Mouse (Mus musculus) midbrain, embryonic 12.5 days (tissue): ENCODE data around the gene Prkn. TPM values are rescaled to one million over a fixed set of nuclear protein-coding genes. Genes with fewer than 3 reads are reported as not detected.

Experiments used
- ATAC-seq: fragments of 200-750 bp; cut with Nextera tagmentation; 2 replicates; pipeline ENCODE4 v1.8.0; 2017; ENCODE audit warnings: low read depth, moderate TSS enrichment, moderate library complexity; ENCODE audit not compliant: low FRiP score
- H3K27ac ChIP-seq: fragments of 300-500 bp; sonication (generic); replicated peaks from 2 replicates; pipeline ENCODE4 v1.5.1; 2016; ENCODE audit warnings: mild to moderate bottlenecking
- H3K27me3 ChIP-seq: fragments of 300-500 bp; sonication (generic); 2 replicates; pipeline ENCODE4 v1.6.1; 2016; ENCODE audit warnings: mild to moderate bottlenecking
- H3K36me3 ChIP-seq: fragments of 300-500 bp; sonication (generic); 2 replicates; pipeline ENCODE4 v1.6.1; 2016
- H3K4me1 ChIP-seq: fragments of 300-500 bp; sonication (generic); 2 replicates; pipeline ENCODE4 v1.6.1; 2016
- H3K4me2 ChIP-seq: fragments of 300-500 bp; sonication (generic); replicated peaks from 2 replicates; pipeline ENCODE4 v1.6.1; 2016; ENCODE audit warnings: mild to moderate bottlenecking, moderate library complexity
- H3K4me3 ChIP-seq: fragments of 300-500 bp; sonication (generic); 2 replicates; pipeline ENCODE4 v1.5.1; 2016; ENCODE audit warnings: mild to moderate bottlenecking
- H3K9ac ChIP-seq: fragments of 300-500 bp; sonication (generic); replicated peaks from 2 replicates; pipeline ENCODE4 v1.6.1; 2016; ENCODE audit warnings: mild to moderate bottlenecking, moderate library complexity
- H3K9me3 ChIP-seq: fragments of 300-500 bp; sonication (generic); 2 replicates; pipeline ENCODE4 v1.6.1; 2016; ENCODE audit warnings: mild to moderate bottlenecking
- WGBS: fragments of 180-500 bp; shearing (Covaris S2); methylation state at CpG from one replicate; pipeline ENCODE4 v1.1.7; 2016; 5-methylcytosine and 5-hydroxymethylcytosine counted together
- polyA plus RNA-seq: library from polyadenylated mRNA; unstranded; fragments of >200 nt; fragmentation: Nextera tagmentation; extraction: Ambion mirVana; gene quantifications from 2 replicates; pipeline ENCODE4 v1.2.1, GENCODE M21; 2016

Prkn gene
- polyA plus RNA-seq, 1 experiment from 2014 or later, result 2.1 TPM

DNA sequence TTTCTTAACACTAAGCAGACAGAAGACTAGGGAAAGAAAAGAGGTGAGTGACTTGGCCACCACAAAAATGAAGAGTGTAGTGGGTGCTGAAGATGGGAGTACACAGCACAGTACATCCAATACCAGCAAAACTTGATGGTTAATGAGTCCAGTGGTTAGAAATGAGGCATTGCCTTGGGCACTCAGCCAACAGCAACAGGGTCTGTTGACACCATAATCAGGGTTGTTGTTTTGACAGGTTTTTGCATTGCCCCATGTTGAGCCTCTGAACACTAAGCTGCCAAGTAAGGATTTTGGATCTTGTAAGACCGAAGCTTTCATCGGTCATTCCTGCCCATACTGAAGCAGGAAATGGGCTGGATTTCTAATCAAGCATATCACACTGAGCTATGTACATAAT, 474.0 kb downstream of the Prkn start:
- Histone ChIP-seq H3K9me3 (no peaks in the 10 kb centered on the region), H3K4me2 (no peak overlapping the region), H3K9ac (no peak overlapping the region), H3K27ac (no peak overlapping the region), H3K4me1 (peaks cover 5% of the 10 kb centered on the region; the same call in 1 of the 2 replicates), H3K36me3 (no peaks in the 10 kb centered on the region), H3K4me3 (no peak overlapping the region), H3K27me3 (no peaks in the 10 kb centered on the region)
- WGBS, result 90% methylated on average over 2 of the region's 2 CpGs
- ATAC-seq, result no peak

DNA sequence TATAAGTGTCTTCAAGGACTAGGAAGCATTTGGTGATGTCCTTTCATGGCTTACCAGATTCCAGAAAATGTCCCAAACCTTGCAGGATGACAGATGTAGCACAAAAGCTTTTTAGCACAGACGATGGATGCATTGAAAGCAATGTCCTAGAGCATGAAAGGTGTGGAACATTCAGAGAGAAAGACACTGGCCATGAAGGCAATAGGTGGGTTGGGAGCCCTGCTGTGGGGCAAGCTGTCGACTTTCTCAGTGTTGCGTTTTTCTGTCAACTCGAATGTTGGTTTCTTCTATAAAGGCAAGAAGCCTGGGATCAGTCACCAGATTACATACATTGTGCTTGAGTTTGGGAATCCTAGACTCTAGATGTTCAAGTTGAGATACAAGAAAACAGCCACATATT, 475.5 kb downstream of the Prkn start:
- Histone ChIP-seq H3K4me2 (no peak overlapping the region), H3K27me3 (no peaks in the 10 kb centered on the region), H3K4me3 (no peak overlapping the region), H3K4me1 (no peaks in the 10 kb centered on the region), H3K9me3 (no peaks in the 10 kb centered on the region), H3K36me3 (no peaks in the 10 kb centered on the region), H3K9ac (no peak overlapping the region), H3K27ac (no peak overlapping the region)
- WGBS, result 83% methylated on average over 4 of the region's 4 CpGs
- ATAC-seq, result no peak

DNA sequence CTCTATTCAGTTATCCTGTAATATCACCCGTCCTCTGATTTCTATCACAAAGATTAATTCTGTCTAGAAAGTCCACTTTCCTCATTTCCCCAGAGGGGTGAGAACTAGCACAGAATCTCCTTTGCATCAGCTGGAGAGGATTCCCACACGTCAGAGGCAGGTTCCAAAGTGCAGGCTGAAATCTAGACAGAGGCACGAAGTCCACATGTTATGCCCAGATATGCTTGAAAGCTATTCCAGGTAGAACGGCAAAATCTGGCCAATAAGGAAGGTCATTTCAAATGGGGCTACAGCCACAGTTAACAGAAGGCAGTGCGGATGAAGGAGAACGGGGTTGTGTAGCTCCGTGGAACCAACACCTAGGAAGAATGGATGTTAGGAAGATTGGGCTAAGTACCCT, 478.8 kb downstream of the Prkn start:
- no peaks in the 10 kb centered on the region for H3K36me3 ChIP-seq
- no peak overlapping the region for H3K4me2 ChIP-seq
- WGBS, result 88% methylated on average over 7 of the region's 7 CpGs
- H3K9me3 ChIP-seq, result no peaks in the 10 kb centered on the region
- H3K9ac ChIP-seq, result no peak overlapping the region
- H3K4me3 ChIP-seq, result no peak overlapping the region
- H3K4me1 ChIP-seq, result no peaks in the 10 kb centered on the region
- ATAC-seq, result no peak
- no peak overlapping the region for H3K27ac ChIP-seq
- H3K27me3 ChIP-seq, result no peaks in the 10 kb centered on the region

DNA sequence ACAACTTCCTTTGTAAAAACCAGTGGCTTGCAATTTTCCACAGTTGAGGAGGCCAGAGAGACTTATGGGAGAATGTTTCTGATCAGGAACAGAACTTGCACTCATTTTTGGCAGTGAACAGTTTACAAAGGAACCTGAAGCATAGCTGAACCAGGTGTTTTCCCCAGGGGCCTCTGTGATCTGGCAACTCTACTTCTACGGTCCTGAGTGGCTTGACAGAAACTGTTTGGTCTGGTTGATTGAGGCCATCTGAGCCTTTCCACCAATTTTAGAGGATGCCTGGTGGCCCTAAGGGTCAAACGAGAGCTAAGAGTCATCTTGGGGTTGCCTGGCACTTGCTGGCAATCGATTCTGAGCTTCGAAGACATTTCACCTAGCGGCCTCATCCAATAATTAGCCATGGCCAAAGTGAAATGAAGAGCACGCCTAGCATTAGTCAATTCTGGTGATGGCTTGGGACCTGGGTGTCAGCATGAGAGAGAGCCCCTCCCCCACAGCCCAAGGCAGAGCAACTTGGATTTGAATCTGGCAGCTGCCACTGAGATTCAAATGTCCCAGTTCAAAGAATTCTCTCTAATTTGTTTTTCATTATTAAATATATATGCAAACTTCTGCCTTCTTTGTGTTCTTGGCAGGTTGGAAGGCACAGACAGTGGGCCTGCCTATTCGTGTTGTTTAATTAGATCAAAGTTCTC, 479.6 kb downstream of the Prkn start:
- Histone ChIP-seq H3K9me3 (no peaks in the 10 kb centered on the region), H3K9ac (no peak overlapping the region), H3K4me2 (no peak overlapping the region), H3K27ac (no peak overlapping the region), H3K36me3 (no peaks in the 10 kb centered on the region), H3K4me3 (no peak overlapping the region), H3K27me3 (no peaks in the 10 kb centered on the region), H3K4me1 (no peaks in the 10 kb centered on the region)
- ATAC-seq, result no peak
- 74% methylated on average over 7 of the region's 7 CpGs for WGBS

DNA sequence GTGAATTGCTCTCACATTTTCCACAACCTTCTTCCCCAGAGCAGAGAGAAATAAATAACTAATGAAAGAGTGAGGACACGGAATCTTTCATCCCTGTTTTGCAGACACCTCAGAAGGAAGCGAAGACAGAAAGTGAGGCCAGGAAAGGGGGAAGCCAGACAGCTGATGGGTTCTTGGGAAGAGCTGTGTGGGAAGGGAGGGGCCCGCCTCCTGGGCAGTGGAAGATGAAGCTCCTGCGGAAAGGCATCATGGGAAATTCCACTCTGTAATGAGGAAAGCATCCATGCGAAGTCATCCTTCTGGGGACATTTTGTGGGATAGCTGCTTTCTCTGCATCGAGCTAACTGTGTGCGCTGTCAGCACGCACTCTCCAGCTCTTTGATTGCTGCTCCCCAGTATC, 491.9 kb downstream of the Prkn start:
- no peak overlapping the region for H3K4me3 ChIP-seq
- 73% methylated on average over 8 of the region's 8 CpGs for WGBS
- H3K27me3 ChIP-seq, result no peaks in the 10 kb centered on the region
- no peaks in the 10 kb centered on the region for H3K36me3 ChIP-seq
- H3K9ac ChIP-seq, result no peak overlapping the region
- no peak for ATAC-seq
- H3K27ac ChIP-seq, result 0 out of 2 replicates have a peak overlapping the region, but pooled peaks have one; percentile 30
- peaks cover 5% of the 10 kb centered on the region; the same call in 1 of the 2 replicates for H3K4me1 ChIP-seq
- H3K9me3 ChIP-seq, result no peaks in the 10 kb centered on the region
- H3K4me2 ChIP-seq, result no peak overlapping the region

DNA sequence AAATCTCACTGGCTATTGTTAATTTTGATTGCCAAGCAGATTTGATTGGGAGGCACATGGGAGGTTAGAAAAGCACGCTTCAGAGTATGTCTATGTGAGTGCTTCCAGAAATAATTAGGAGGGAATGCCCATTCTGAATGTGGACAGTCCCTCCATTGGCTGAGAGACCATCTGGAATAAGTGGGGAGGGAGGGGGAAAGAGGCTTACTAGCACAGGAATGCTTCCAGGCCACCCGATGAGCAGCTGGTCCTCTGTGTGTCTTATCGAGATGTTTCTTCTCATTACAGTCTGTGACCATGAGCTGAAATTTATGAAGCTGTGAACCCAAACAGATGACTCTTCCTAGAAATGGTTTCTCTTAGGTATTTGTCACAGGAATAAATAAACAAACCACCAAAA, 493.6 kb downstream of the Prkn start:
- Histone ChIP-seq H3K4me3 (no peak overlapping the region), H3K9ac (no peak overlapping the region), H3K36me3 (no peaks in the 10 kb centered on the region), H3K9me3 (no peaks in the 10 kb centered on the region), H3K27ac (no peak overlapping the region), H3K4me2 (no peak overlapping the region), H3K27me3 (no peaks in the 10 kb centered on the region), H3K4me1 (peaks cover 5% of the 10 kb centered on the region; the same call in 1 of the 2 replicates)
- ATAC-seq, result no peak
- WGBS, result 83% methylated on average over 3 of the region's 3 CpGs

DNA sequence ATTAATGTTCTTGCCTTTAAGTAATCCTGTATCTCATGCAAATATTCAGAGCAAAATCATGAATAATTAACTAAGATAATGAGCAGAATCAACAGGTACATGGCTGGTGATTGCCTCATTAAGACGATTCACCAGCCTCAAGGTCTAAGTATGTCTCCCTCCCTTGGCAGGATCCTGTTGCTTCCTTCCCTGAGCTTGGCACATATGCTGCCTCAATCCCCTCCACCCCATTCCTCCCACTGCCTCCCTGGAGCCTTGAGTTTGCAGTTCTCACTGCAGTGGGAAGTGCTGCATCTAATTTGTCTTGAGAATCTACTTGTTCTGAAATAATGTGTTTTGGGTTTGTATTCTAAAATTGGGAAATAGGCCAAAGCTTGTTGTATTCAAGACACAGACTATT, 496.0 kb downstream of the Prkn start:
- Histone ChIP-seq H3K9me3 (no peaks in the 10 kb centered on the region), H3K27ac (no peak overlapping the region), H3K36me3 (no peaks in the 10 kb centered on the region), H3K4me2 (no peak overlapping the region), H3K27me3 (no peaks in the 10 kb centered on the region), H3K4me1 (peaks cover 3% of the 10 kb centered on the region; the same call in 1 of the 2 replicates), H3K9ac (no peak overlapping the region), H3K4me3 (no peak overlapping the region)
- WGBS, result 64% methylated on average over 1 of the region's 1 CpGs
- no peak for ATAC-seq

DNA sequence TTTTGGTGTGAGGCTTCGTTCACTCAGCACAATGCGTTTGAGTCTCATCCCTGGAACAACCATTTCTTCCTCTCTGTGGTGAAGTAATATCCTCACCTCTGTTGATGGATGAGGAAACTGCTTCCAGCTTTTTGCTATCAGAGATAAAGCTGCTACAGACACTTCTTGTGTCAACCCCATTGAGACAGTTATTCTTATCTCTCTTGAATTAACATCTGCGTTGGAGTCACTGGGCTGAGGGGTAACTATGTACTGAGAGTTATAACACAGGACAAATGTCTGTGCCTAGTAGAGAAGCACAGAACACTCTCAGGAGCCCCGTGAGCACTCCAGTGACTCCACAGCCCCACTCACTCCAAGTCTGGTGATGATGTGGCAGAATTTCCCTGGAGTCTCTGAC, 500.2 kb downstream of the Prkn start:
- no peak overlapping the region for H3K4me2 ChIP-seq
- 85% methylated on average over 4 of the region's 4 CpGs for WGBS
- no peak overlapping the region for H3K27ac ChIP-seq
- H3K4me3 ChIP-seq, result no peak overlapping the region
- H3K4me1 ChIP-seq, result no peaks in the 10 kb centered on the region
- no peak for ATAC-seq
- no peak overlapping the region for H3K9ac ChIP-seq
- no peaks in the 10 kb centered on the region for H3K9me3 ChIP-seq
- no peaks in the 10 kb centered on the region for H3K27me3 ChIP-seq
- no peaks in the 10 kb centered on the region for H3K36me3 ChIP-seq

DNA sequence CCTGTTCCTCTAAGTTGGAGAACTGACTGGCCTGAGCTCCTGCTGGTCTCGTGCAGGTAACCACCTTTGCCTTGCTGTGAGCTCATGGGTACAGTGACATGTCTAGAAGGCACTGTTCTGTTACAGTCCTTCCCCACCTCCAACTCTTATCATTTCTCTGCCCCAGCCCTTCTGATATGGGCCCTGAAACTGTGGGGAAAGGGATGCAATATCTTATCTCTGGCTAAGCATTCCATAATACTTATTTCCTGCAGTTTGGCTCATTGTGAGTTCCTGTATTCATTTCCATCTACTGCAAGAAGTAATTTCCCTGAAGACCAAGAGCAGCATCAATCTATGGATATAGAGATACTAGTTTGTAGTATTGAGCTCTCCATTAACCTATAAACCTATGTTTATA, 506.1 kb downstream of the Prkn start:
- H3K9ac ChIP-seq, result no peak overlapping the region
- no peaks in the 10 kb centered on the region for H3K9me3 ChIP-seq
- H3K27ac ChIP-seq, result no peak overlapping the region
- no peaks in the 10 kb centered on the region for H3K4me1 ChIP-seq
- no peaks in the 10 kb centered on the region for H3K27me3 ChIP-seq
- ATAC-seq, result no peak
- WGBS, result 95% methylated on average over 1 of the region's 1 CpGs
- H3K4me2 ChIP-seq, result no peak overlapping the region
- no peak overlapping the region for H3K4me3 ChIP-seq
- H3K36me3 ChIP-seq, result no peaks in the 10 kb centered on the region

DNA sequence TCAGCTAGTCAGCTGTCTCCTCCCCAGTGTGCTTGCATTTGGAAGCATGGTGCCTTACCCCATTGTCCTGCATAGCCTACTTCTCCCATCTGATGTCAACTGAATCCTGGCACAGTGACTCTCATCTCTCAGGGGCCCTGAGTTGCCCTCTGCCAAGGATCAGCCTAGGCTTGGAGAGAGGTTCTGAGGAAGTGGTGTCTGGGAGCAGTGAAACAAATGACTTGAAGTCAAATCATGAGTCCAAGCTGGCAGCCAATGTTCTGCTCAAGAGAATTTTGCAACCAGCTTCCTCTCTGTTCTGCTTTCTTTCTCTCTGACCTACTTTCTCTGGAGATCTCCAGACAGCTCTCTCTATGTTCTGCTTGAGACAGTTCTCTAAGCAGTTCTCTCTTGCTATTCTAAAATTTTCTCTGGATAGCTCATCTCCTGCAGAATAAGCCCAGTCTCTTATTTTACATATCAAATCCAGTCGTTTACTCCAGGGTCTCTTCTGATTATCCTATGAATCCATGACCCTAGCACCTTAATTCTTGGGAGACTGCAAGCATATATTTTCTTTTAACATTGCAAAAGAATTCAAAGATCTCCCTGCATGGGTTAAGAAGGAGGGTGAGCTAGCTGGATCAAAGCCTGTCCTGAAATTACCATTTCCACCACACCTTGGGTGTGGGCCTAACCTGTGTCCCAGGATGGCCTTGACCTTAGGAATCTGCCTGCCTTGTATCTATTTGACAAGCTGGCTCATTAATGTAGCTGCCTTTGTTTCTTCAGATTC, 512.8 kb downstream of the Prkn start:
- 36% methylated on average over 1 of the region's 1 CpGs for WGBS
- ATAC-seq, result no peak

DNA sequence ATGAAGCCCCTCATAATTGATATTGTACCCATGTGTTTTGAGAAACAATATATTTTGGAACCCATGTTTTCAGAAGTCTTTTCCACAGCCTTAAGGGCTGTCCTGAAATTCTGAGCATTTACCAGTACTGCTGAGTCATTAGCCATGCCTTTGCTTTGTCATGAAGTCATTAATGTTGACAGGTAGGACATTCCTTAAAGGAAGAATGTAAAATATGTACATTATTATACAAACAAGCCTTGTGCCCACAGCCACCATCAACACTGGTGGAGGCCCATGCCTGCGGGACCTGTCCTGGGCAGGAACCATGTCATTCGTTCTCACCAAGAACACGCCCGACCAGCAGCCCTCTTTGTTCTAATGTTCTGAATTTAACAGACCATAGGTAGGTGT, 513.4 kb downstream of the Prkn start:
- Histone ChIP-seq H3K9me3 (no peaks in the 10 kb centered on the region), H3K9ac (no peak overlapping the region), H3K4me1 (no peaks in the 10 kb centered on the region), H3K27ac (no peak overlapping the region), H3K36me3 (no peaks in the 10 kb centered on the region), H3K4me3 (no peak overlapping the region), H3K4me2 (no peak overlapping the region), H3K27me3 (no peaks in the 10 kb centered on the region)
- WGBS, result 99% methylated on average over 4 of the region's 4 CpGs
- no peak for ATAC-seq

More for the DNA sequence above, 512.8 kb downstream of the Prkn start:
- H3K27me3 ChIP-seq, result no peaks in the 10 kb centered on the region
- no peaks in the 10 kb centered on the region for H3K4me1 ChIP-seq
- no peak overlapping the region for H3K4me2 ChIP-seq
- H3K9ac ChIP-seq, result no peak overlapping the region
- no peak overlapping the region for H3K27ac ChIP-seq
- no peak overlapping the region for H3K4me3 ChIP-seq
- H3K36me3 ChIP-seq, result no peaks in the 10 kb centered on the region
- H3K9me3 ChIP-seq, result no peaks in the 10 kb centered on the region

DNA sequence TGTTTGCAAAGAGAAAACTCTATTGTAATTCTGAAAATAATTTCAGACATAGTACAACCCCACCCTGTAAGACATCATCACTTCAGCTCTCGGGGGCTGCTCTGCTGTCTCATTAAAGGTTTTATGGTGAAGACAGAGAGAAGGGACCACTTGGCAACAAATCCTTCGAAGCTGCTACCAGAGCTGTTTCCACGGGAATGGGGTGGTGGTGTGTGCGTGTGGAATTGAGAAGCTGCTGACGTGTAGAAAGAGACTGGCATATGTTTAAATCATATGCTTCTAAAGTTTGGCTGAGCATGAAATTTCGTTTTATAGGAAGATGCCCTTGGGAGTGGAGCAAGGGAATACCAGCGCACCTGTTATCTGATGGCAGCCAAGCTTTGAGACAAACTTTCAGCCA, 514.2 kb downstream of the Prkn start:
- no peaks in the 10 kb centered on the region for H3K27me3 ChIP-seq
- ATAC-seq, result no peak
- no peak overlapping the region for H3K9ac ChIP-seq
- H3K36me3 ChIP-seq, result no peaks in the 10 kb centered on the region
- H3K9me3 ChIP-seq, result no peaks in the 10 kb centered on the region
- H3K27ac ChIP-seq, result no peak overlapping the region
- H3K4me1 ChIP-seq, result no peaks in the 10 kb centered on the region
- no peak overlapping the region for H3K4me2 ChIP-seq
- H3K4me3 ChIP-seq, result no peak overlapping the region
- 80% methylated on average over 7 of the region's 7 CpGs for WGBS
